Mouse (Mus musculus): ENCODE data around the gene Pla2g7.

Gene Pla2g7

GRCm38 (mm10) chr17:43649641-43650436, 81.9 kb downstream of the Pla2g7 start:
- DNase-seq: no peak

GRCm38 (mm10) chr17:43651314-43652046, 83.6 kb downstream of the Pla2g7 start:
- DNase-seq: no peak
